Mouse (Mus musculus) midbrain, embryonic 15.5 days (tissue): Measurements from ENCODE around the gene Slc22a22. TPM values are rescaled to one million over a fixed set of nuclear protein-coding genes. Genes with fewer than 3 reads are reported as not detected.
"Not testable (repeated sequence)": the region's sequence is repeated elsewhere in the genome, so short reads cannot be mapped to it uniquely, and the experiment has no call there.

Source experiments
- ATAC-seq: fragments of 200-750 bp; cut with Nextera tagmentation; replicated peaks from 2 replicates; pipeline ENCODE4 v1.8.0; 2017; ENCODE audit warnings: moderate TSS enrichment
- H3K27ac ChIP-seq: fragments of 300-500 bp; sonication (generic); 2 replicates; pipeline ENCODE4 v1.5.1; 2015; ENCODE audit warnings: mild to moderate bottlenecking, inconsistent platforms
- H3K27me3 ChIP-seq: fragments of 300-500 bp; sonication (generic); replicated peaks from 2 replicates; pipeline ENCODE4 v1.6.1; 2015; ENCODE audit warnings: inconsistent platforms
- H3K36me3 ChIP-seq: fragments of 300-500 bp; sonication (generic); replicated peaks from 2 replicates; pipeline ENCODE4 v1.6.1; 2015; ENCODE audit warnings: inconsistent platforms
- H3K4me1 ChIP-seq: fragments of 300-500 bp; sonication (generic); 2 replicates; pipeline ENCODE4 v1.6.1; 2015; ENCODE audit warnings: inconsistent platforms
- H3K4me2 ChIP-seq: fragments of 300-500 bp; sonication (generic); 2 replicates; pipeline ENCODE4 v1.6.1; 2015; ENCODE audit warnings: inconsistent platforms, mild to moderate bottlenecking, moderate library complexity
- H3K4me3 ChIP-seq: fragments of 300-500 bp; sonication (generic); 2 replicates; pipeline ENCODE4 v1.5.1; 2015; ENCODE audit warnings: mild to moderate bottlenecking, inconsistent platforms
- H3K9ac ChIP-seq: fragments of 300-500 bp; sonication (generic); 2 replicates; pipeline ENCODE4 v1.6.1; 2015; ENCODE audit warnings: mild to moderate bottlenecking, inconsistent platforms
- H3K9me3 ChIP-seq: fragments of 300-500 bp; sonication (generic); 2 replicates; pipeline ENCODE4 v1.6.1; 2016; ENCODE audit warnings: inconsistent platforms
- WGBS: fragments of 180-500 bp; shearing (Covaris S2); methylation state at CpG from one replicate; pipeline ENCODE4 v1.1.7; 2015; ENCODE audit warnings: mixed read lengths; 5-methylcytosine and 5-hydroxymethylcytosine counted together
- polyA plus RNA-seq: library from polyadenylated mRNA; unstranded; fragments of >200 nt; fragmentation: Nextera tagmentation; extraction: Ambion mirVana; gene quantifications from 2 replicates; pipeline ENCODE4 v1.2.1, GENCODE M21; 2015

Gene Slc22a22
- polyA plus RNA-seq, 1 experiment from 2014 or later = not detected

DNA sequence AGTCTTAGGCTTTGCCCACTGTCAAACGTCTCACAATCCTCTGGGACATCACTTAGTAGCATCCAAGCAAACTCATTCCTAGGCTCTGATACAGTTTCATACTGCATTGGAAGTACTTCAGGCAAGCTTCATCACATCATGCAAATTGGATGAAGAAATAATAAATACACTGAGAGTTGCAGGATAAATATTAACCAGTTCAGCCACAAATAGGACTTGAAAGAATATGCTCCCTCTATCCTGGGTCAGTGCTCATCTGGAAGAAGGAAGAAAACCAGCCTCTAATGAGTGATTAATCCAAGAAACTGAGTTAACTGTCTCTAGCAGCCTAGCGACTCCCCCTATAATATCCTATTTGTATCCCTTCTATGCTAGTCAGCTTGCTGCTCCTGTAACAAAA is 146.1 kb downstream of the Slc22a22 start:
- no peak overlapping the region for H3K9ac ChIP-seq
- no peak overlapping the region for H3K4me2 ChIP-seq
- no peaks in the 10 kb centered on the region for H3K27me3 ChIP-seq
- H3K36me3 ChIP-seq = no peaks in the 10 kb centered on the region
- H3K27ac ChIP-seq = no peak overlapping the region
- no peak overlapping the region for H3K4me3 ChIP-seq
- no peaks in the 10 kb centered on the region for H3K4me1 ChIP-seq
- no peak for ATAC-seq
- no peaks in the 10 kb centered on the region for H3K9me3 ChIP-seq
- 87% methylated on average over 2 of the region's 2 CpGs for WGBS

DNA sequence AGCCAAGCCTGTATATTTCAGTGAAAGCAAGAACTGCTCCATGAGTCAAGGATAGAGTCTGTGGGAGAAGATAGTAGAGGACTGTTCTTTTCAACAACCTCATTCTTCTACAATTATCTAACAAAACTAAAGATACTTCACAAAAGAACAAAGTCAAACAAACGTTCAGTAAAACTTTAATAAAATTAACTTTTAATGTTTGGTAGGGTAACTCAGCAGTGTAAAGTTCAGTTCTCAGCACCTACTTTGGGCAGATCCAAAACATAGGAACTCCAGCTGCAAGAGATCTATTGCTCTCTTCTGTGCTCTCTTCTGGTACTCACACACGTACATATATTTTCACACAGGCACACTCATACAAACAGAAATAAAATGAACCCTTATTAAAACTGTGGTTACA is 159.4 kb downstream of the Slc22a22 start:
- Histone ChIP-seq H3K27ac (no peak overlapping the region), H3K36me3 (no peaks in the 10 kb centered on the region), H3K9me3 (no peaks in the 10 kb centered on the region), H3K27me3 (no peaks in the 10 kb centered on the region), H3K9ac (no peak overlapping the region), H3K4me3 (no peak overlapping the region), H3K4me1 (no peaks in the 10 kb centered on the region), H3K4me2 (no peak overlapping the region)
- WGBS = 85% methylated on average over 2 of the region's 2 CpGs
- no peak for ATAC-seq

DNA sequence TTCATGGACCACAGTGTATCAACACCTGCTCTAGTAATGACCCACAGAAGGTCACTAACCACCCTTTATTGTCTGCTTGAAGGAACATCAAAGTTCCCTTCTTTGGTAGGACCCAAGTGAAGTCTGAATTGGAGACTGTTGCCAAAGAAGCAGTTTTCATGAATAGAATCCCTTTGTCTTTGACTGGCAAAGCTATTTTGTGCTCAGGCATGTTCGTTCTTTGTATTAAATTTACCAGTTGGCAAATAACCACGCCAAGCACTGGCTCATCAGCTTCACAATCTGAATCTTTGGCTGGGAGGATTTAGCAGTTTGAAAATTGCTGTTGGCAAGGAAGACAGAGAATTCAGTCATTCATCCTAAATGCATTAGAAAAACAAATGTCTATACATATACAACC is 160.9 kb downstream of the Slc22a22 start:
- H3K9ac ChIP-seq = no peak overlapping the region
- WGBS = 67% methylated on average over 2 of the region's 2 CpGs
- no peak overlapping the region for H3K4me2 ChIP-seq
- H3K27ac ChIP-seq = no peak overlapping the region
- no peak overlapping the region for H3K4me3 ChIP-seq
- no peak for ATAC-seq
- no peaks in the 10 kb centered on the region for H3K4me1 ChIP-seq
- no peaks in the 10 kb centered on the region for H3K9me3 ChIP-seq
- no peaks in the 10 kb centered on the region for H3K36me3 ChIP-seq
- H3K27me3 ChIP-seq = no peaks in the 10 kb centered on the region

DNA sequence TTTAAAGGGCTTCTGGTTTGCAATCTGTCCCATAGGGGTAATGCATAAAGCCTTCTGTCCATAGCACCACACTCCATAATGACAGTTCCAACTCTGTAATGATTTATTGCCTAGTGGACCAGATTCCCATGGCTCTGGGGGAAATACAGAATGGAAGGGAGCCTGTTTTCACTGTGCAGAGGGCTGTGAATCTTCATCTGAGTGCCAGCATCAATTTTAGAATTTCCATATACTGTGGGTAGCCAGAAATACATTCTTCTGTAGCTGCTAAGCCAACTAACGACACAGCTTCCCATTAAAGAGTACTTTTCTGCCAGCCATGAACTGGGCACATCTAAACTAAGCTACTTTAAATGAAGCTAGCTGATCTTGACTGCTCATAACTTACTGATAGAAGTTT is 174.7 kb downstream of the Slc22a22 start:
- Histone ChIP-seq H3K27ac (no peak overlapping the region), H3K27me3 (no peaks in the 10 kb centered on the region), H3K4me3 (no peak overlapping the region), H3K9ac (no peak overlapping the region), H3K9me3 (no peaks in the 10 kb centered on the region), H3K36me3 (no peaks in the 10 kb centered on the region), H3K4me2 (no peak overlapping the region), H3K4me1 (no peaks in the 10 kb centered on the region)
- WGBS = 83% methylated on average over 1 of the region's 1 CpGs
- no peak for ATAC-seq

DNA sequence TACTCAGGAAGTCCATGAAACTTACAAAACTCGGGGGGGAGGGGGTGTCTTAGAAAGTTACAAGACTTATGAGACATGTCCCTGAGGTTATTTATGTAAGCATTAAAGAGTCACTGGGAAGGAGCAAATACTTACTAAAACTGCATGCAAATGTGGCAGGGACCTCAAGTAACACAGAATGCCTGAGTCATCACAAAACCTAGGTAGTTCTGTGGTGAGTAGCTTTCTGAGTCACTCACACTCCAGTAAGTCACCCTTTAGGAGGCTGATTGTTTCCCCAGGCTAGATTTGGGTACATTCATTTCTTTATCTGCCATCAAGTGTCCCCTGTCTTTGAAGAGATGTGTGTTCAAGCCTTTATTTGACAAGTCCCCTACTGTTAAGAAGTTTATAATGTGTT is 198.9 kb downstream of the Slc22a22 start:
- WGBS = 58% methylated on average over 1 of the region's 1 CpGs
- H3K9me3 ChIP-seq = no peaks in the 10 kb centered on the region
- H3K9ac ChIP-seq = no peak overlapping the region
- H3K4me3 ChIP-seq = no peak overlapping the region
- H3K27ac ChIP-seq = no peak overlapping the region
- H3K36me3 ChIP-seq = no peaks in the 10 kb centered on the region
- ATAC-seq = no peak
- H3K27me3 ChIP-seq = no peaks in the 10 kb centered on the region
- H3K4me1 ChIP-seq = no peaks in the 10 kb centered on the region
- H3K4me2 ChIP-seq = no peak overlapping the region

DNA sequence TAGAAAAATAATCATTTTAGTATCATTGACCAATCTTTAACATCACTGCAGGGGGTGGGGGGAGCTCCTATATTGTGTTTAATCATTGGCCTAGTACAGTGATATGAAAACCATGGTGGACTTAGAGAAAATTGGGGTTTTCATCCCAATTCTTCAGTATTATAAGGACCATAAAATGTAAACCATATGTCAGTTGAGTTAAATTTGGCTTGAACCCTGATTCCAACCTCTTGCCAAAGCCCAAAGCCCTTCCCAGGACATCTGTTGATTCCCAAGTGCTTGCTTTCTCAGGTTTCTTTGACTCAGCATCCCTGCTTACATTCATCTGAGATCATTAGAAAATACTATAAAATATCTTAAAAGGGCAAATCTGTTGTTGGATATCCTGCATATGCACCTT is 201.0 kb downstream of the Slc22a22 start:
- H3K27ac ChIP-seq = no peak overlapping the region
- no peak overlapping the region for H3K4me2 ChIP-seq
- no peak overlapping the region for H3K4me3 ChIP-seq
- no peaks in the 10 kb centered on the region for H3K36me3 ChIP-seq
- H3K9ac ChIP-seq = no peak overlapping the region
- no peaks in the 10 kb centered on the region for H3K9me3 ChIP-seq
- no peaks in the 10 kb centered on the region for H3K4me1 ChIP-seq
- no peak for ATAC-seq
- H3K27me3 ChIP-seq = no peaks in the 10 kb centered on the region

DNA sequence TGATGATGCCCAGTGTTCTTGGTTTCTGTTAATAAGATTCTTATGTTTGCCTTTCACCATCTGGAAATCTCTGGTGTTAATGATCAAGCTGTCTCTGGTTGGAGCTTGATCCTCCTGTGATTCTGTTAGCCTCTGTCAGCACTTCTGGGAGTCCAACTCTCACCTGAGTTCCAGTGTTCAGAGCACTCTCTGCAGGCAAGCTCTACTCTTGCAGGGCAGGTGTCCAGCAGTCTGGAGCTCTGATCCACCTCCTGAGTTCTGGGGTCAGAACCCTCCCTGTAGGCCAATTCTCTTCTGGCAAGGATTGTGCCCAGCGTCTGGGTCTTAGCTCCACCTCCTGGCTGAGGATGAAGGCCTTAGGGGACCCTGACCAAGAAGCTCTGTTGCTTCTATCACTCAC is 237.4 kb downstream of the Slc22a22 start:
- H3K27me3 ChIP-seq, H3K9me3 ChIP-seq, H3K4me3 ChIP-seq, H3K4me2 ChIP-seq, H3K9ac ChIP-seq, ATAC-seq, H3K36me3 ChIP-seq, H3K4me1 ChIP-seq, H3K27ac ChIP-seq: not testable (repeated sequence)
- WGBS = 74% methylated on average over 1 of the region's 1 CpGs

DNA sequence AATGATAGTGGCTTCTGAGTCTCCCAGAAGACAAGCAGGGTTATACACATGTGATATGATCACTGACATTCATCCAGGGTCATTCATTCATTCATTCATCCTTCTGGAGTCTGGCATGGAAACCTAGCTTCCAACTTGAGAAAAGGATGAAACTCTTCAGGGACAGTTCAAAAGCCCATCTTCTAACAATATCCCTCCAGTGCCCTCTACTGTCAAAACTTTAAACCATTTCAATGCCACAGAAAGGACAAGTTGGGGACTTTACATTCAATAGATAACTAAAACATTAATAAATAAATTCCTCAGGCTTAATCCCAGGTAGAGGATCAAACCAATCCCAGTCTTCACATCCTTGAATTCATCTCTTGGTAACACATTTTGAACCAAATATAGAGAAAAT is 247.0 kb downstream of the Slc22a22 start:
- no peak for ATAC-seq
- H3K9me3 ChIP-seq = no peaks in the 10 kb centered on the region
- no peaks in the 10 kb centered on the region for H3K27me3 ChIP-seq
- H3K36me3 ChIP-seq = no peaks in the 10 kb centered on the region
- H3K4me1 ChIP-seq = no peaks in the 10 kb centered on the region
- H3K9ac ChIP-seq = no peak overlapping the region
- no peak overlapping the region for H3K4me2 ChIP-seq
- no peak overlapping the region for H3K27ac ChIP-seq
- no peak overlapping the region for H3K4me3 ChIP-seq

DNA sequence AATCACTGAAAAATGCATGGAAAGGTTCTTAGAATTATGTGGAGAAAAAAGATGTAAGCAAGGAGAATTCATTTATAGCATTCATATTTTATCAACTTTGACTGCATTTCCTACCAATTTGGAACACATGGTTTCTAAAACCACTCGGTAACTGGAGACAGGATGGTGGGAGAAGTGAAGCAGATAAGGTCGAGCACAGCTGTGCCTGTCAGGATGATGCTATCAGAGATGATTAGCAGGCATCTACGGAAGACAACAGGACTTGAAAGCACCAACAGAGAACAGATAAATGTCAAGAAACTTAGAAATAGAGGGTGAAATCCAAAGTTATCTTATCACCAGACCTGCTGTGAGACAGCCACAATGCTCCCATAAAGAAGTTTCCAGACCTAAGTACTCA is 272.1 kb downstream of the Slc22a22 start:
- no peak for ATAC-seq
- H3K27me3 ChIP-seq = no peaks in the 10 kb centered on the region
- WGBS = 75% methylated on average over 3 of the region's 3 CpGs
- H3K4me3 ChIP-seq = no peak overlapping the region
- H3K27ac ChIP-seq = no peak overlapping the region
- H3K9ac ChIP-seq = no peak overlapping the region
- no peaks in the 10 kb centered on the region for H3K36me3 ChIP-seq
- no peaks in the 10 kb centered on the region for H3K4me1 ChIP-seq
- H3K4me2 ChIP-seq = no peak overlapping the region
- H3K9me3 ChIP-seq = no peaks in the 10 kb centered on the region

DNA sequence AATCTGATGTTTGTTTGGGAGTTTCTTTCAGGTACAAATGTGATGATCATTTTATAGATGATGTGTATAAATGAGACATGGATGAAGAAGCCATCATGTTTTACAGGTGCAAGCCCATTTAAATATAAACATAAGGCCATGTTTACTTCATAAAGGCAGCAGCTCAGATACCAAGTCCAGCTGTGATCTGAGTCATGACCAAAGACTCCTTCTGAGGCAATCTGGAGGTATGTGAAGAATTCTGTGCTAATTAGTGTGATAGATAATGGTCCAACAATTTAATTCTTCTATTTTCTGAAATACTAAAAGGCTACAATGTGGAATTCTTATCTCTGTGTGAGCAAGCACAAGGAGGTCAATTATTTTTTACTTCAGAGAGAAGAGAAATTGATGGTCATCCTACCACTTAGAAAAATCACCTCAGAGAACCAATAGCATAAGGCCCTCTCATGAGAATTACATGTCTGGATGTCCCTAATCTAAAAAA is 272.9 kb downstream of the Slc22a22 start:
- no peak overlapping the region for H3K4me2 ChIP-seq
- H3K9ac ChIP-seq = no peak overlapping the region
- ATAC-seq = no peak
- no peaks in the 10 kb centered on the region for H3K9me3 ChIP-seq
- no peaks in the 10 kb centered on the region for H3K4me1 ChIP-seq
- H3K36me3 ChIP-seq = no peaks in the 10 kb centered on the region
- H3K27ac ChIP-seq = no peak overlapping the region
- no peaks in the 10 kb centered on the region for H3K27me3 ChIP-seq
- no peak overlapping the region for H3K4me3 ChIP-seq
